Mouse (Mus musculus) liver, embryonic 12.5 days (tissue): ENCODE measurements around the gene Mbtps1. TPM values are rescaled to one million over a fixed set of nuclear protein-coding genes. Genes with fewer than 3 reads are reported as not detected.

Experiments
- ATAC-seq: fragments of 200-750 bp; cut with Nextera tagmentation; 2 replicates; pipeline ENCODE4 v1.8.0; 2017; ENCODE audit warnings: moderate number of reproducible peaks, mild to moderate bottlenecking, moderate library complexity
- H3K27ac ChIP-seq: fragments of 300-500 bp; sonication (generic); 2 replicates; pipeline ENCODE4 v1.5.1; 2016; ENCODE audit warnings: mild to moderate bottlenecking
- H3K27me3 ChIP-seq: fragments of 300-500 bp; sonication (generic); replicated peaks from 2 replicates; pipeline ENCODE4 v1.6.1; 2016; ENCODE audit warnings: mild to moderate bottlenecking, moderate library complexity
- H3K36me3 ChIP-seq: fragments of 300-500 bp; sonication (generic); 2 replicates; pipeline ENCODE4 v1.6.1; 2016; ENCODE audit warnings: mild to moderate bottlenecking, moderate library complexity
- H3K4me1 ChIP-seq: fragments of 300-500 bp; sonication (generic); 2 replicates; pipeline ENCODE4 v1.6.1; 2016
- H3K4me2 ChIP-seq: fragments of 300-500 bp; sonication (generic); 2 replicates; pipeline ENCODE4 v1.6.1; 2016; ENCODE audit warnings: mild to moderate bottlenecking, moderate library complexity
- H3K4me3 ChIP-seq: fragments of 300-500 bp; sonication (generic); 2 replicates; pipeline ENCODE4 v1.5.1; 2016; ENCODE audit warnings: mild to moderate bottlenecking, moderate library complexity
- H3K9ac ChIP-seq: fragments of 300-500 bp; sonication (generic); 2 replicates; pipeline ENCODE4 v1.6.1; 2016; ENCODE audit warnings: mild to moderate bottlenecking, moderate library complexity
- H3K9me3 ChIP-seq: fragments of 300-500 bp; sonication (generic); replicated peaks from 2 replicates; pipeline ENCODE4 v1.6.1; 2016; ENCODE audit warnings: mild to moderate bottlenecking, moderate library complexity
- WGBS: fragments of 180-500 bp; shearing (Covaris S2); methylation state at CpG from one replicate; pipeline ENCODE4 v1.1.7; 2016; ENCODE audit not compliant: insufficient replicate concordance; 5-methylcytosine and 5-hydroxymethylcytosine counted together
- polyA plus RNA-seq: library from polyadenylated mRNA; unstranded; fragments of >200 nt; fragmentation: Nextera tagmentation; extraction: Ambion mirVana; gene quantifications from 2 replicates; pipeline ENCODE4 v1.2.1, GENCODE M21; 2016

Mbtps1 gene
- polyA plus RNA-seq, 1 experiment from 2014 or later, result 48.8 TPM

- Histone ChIP-seq H3K4me1 (peaks cover 12% of the 10 kb centered on the region), H3K9me3 (no peaks in the 10 kb centered on the region), H3K4me2 (no peak overlapping the region), H3K36me3 (peaks cover 100% of the 10 kb centered on the region), H3K4me3 (no peak overlapping the region), H3K27ac (no peak overlapping the region), H3K27me3 (no peaks in the 10 kb centered on the region), H3K9ac (no peak overlapping the region)
- 83% methylated on average over 3 of the region's 3 CpGs for whole genome bisulfite sequencing
- ATAC-seq, result no peak
These were observed 42.8 kb downstream of the Mbtps1 start for GRCm38 (mm10) chr8:119515767-119516166.

- H3K9me3 ChIP-seq, result no peaks in the 10 kb centered on the region
- no peak overlapping the region for H3K4me2 ChIP-seq
- peak; percentile 79 for ATAC-seq
- no peak overlapping the region for H3K9ac ChIP-seq
- H3K4me3 ChIP-seq, result no peak overlapping the region
- peaks cover 100% of the 10 kb centered on the region for H3K36me3 ChIP-seq
- 46% methylated on average over 3 of the region's 3 CpGs for WGBS
- H3K27ac ChIP-seq, result 0 out of 2 replicates have a peak overlapping the region, but pooled peaks have one; percentile 13
- peaks cover 12% of the 10 kb centered on the region for H3K4me1 ChIP-seq
- H3K27me3 ChIP-seq, result no peaks in the 10 kb centered on the region
These were observed 43.6 kb downstream of the Mbtps1 start for GRCm38 (mm10) chr8:119514940-119515339.

GRCm38 (mm10) chr8:119513405-119513804 is 45.1 kb downstream of the Mbtps1 start:
- Histone ChIP-seq H3K4me3 (no peak overlapping the region), H3K27ac (no peak overlapping the region), H3K36me3 (peaks cover 100% of the 10 kb centered on the region), H3K27me3 (no peaks in the 10 kb centered on the region), H3K9me3 (no peaks in the 10 kb centered on the region), H3K9ac (no peak overlapping the region), H3K4me2 (no peak overlapping the region), H3K4me1 (peaks cover 12% of the 10 kb centered on the region)
- ATAC-seq, result no peak
- 86% methylated on average over 4 of the region's 4 CpGs for WGBS

GRCm38 (mm10) chr8:119511722-119512121 is 46.8 kb downstream of the Mbtps1 start:
- H3K27ac ChIP-seq, result no peak overlapping the region
- H3K36me3 ChIP-seq, result peaks cover 97% of the 10 kb centered on the region
- no peak overlapping the region for H3K9ac ChIP-seq
- no peak overlapping the region for H3K4me2 ChIP-seq
- peaks cover 12% of the 10 kb centered on the region for H3K4me1 ChIP-seq
- ATAC-seq, result peak; percentile 14; the same call in 1 of the 2 replicates
- no peaks in the 10 kb centered on the region for H3K27me3 ChIP-seq
- 67% methylated on average over 7 of the region's 7 CpGs for whole genome bisulfite sequencing
- H3K9me3 ChIP-seq, result no peaks in the 10 kb centered on the region
- no peak overlapping the region for H3K4me3 ChIP-seq

GRCm38 (mm10) chr8:119510471-119510870 is 48.1 kb downstream of the Mbtps1 start:
- WGBS, result 84% methylated on average over 9 of the region's 9 CpGs
- Histone ChIP-seq H3K4me1 (peaks cover 8% of the 10 kb centered on the region), H3K36me3 (peaks cover 97% of the 10 kb centered on the region), H3K4me2 (no peak overlapping the region), H3K27me3 (no peaks in the 10 kb centered on the region), H3K9ac (no peak overlapping the region), H3K9me3 (no peaks in the 10 kb centered on the region), H3K4me3 (no peak overlapping the region), H3K27ac (no peak overlapping the region)
- ATAC-seq, result no peak

GRCm38 (mm10) chr8:119506106-119506505 is 52.4 kb downstream of the Mbtps1 start:
- no peak overlapping the region for H3K4me2 ChIP-seq
- H3K4me3 ChIP-seq, result no peak overlapping the region
- H3K27ac ChIP-seq, result no peak overlapping the region
- no peak for ATAC-seq
- peaks cover 54% of the 10 kb centered on the region for H3K36me3 ChIP-seq
- H3K9me3 ChIP-seq, result no peaks in the 10 kb centered on the region
- peaks cover 24% of the 10 kb centered on the region for H3K27me3 ChIP-seq
- 50% methylated on average over 8 of the region's 8 CpGs for WGBS
- no peak overlapping the region for H3K9ac ChIP-seq
- no peaks in the 10 kb centered on the region for H3K4me1 ChIP-seq

- Histone ChIP-seq H3K9me3 (no peaks in the 10 kb centered on the region), H3K27me3 (peaks cover 30% of the 10 kb centered on the region), H3K4me2 (no peak overlapping the region), H3K4me3 (no peak overlapping the region), H3K9ac (no peak overlapping the region), H3K36me3 (peaks cover 48% of the 10 kb centered on the region), H3K27ac (no peak overlapping the region), H3K4me1 (no peaks in the 10 kb centered on the region)
- 37% methylated on average over 9 of the region's 9 CpGs for WGBS
- no peak for ATAC-seq
These were observed 53.0 kb downstream of the Mbtps1 start for GRCm38 (mm10) chr8:119505488-119505887.

GRCm38 (mm10) chr8:119503191-119503767 is 55.3 kb downstream of the Mbtps1 start:
- H3K36me3 ChIP-seq, result peaks cover 26% of the 10 kb centered on the region
- H3K4me3 ChIP-seq, result no peak overlapping the region
- H3K27me3 ChIP-seq, result peaks cover 32% of the 10 kb centered on the region
- H3K9ac ChIP-seq, result no peak overlapping the region
- 61% methylated on average over 10 of the region's 10 CpGs for WGBS
- H3K4me2 ChIP-seq, result no peak overlapping the region
- no peaks in the 10 kb centered on the region for H3K4me1 ChIP-seq
- H3K27ac ChIP-seq, result no peak overlapping the region
- no peak for ATAC-seq
- H3K9me3 ChIP-seq, result no peaks in the 10 kb centered on the region

GRCm38 (mm10) chr8:119502111-119502510 is 56.4 kb downstream of the Mbtps1 start:
- H3K4me1 ChIP-seq, result no peaks in the 10 kb centered on the region
- H3K4me2 ChIP-seq, result no peak overlapping the region
- ATAC-seq, result no peak
- peaks cover 37% of the 10 kb centered on the region for H3K27me3 ChIP-seq
- 31% methylated on average over 4 of the region's 4 CpGs for WGBS
- H3K36me3 ChIP-seq, result peaks cover 15% of the 10 kb centered on the region
- H3K9me3 ChIP-seq, result no peaks in the 10 kb centered on the region
- no peak overlapping the region for H3K27ac ChIP-seq
- H3K9ac ChIP-seq, result no peak overlapping the region
- no peak overlapping the region for H3K4me3 ChIP-seq

GRCm38 (mm10) chr8:119501598-119501997 is 56.9 kb downstream of the Mbtps1 start, which contains the start of gene Slc38a8:
Slc38a8 (minus strand) TSS chr8:119501698.
- peaks cover 37% of the 10 kb centered on the region for H3K27me3 ChIP-seq

GRCm38 (mm10) chr8:119499836-119500235 is 58.7 kb downstream of the Mbtps1 start:
- WGBS, result 94% methylated on average over 2 of the region's 2 CpGs
- no peaks in the 10 kb centered on the region for H3K36me3 ChIP-seq
- no peak overlapping the region for H3K4me2 ChIP-seq
- no peaks in the 10 kb centered on the region for H3K4me1 ChIP-seq
- no peak for ATAC-seq
- H3K9me3 ChIP-seq, result no peaks in the 10 kb centered on the region
- no peak overlapping the region for H3K9ac ChIP-seq
- no peak overlapping the region for H3K27ac ChIP-seq
- H3K27me3 ChIP-seq, result peaks cover 47% of the 10 kb centered on the region
- no peak overlapping the region for H3K4me3 ChIP-seq

More at GRCm38 (mm10) chr8:119501598-119501997, 56.9 kb downstream of the Mbtps1 start, which contains the start of gene Slc38a8:
- Histone ChIP-seq H3K4me1 (no peaks in the 10 kb centered on the region), H3K4me2 (no peak within 1 kb of the TSS), H3K36me3 (peaks cover 11% of the 10 kb centered on the region), H3K27ac (no peak within 1 kb of the TSS), H3K9ac (no peak within 1 kb of the TSS), H3K4me3 (no peak within 1 kb of the TSS), H3K9me3 (no peaks in the 10 kb centered on the region)
- WGBS, result 47% methylated on average over 5 of the region's 5 CpGs
- ATAC-seq, result no peak

- Histone ChIP-seq H3K4me1 (no peaks in the 10 kb centered on the region), H3K9ac (no peak overlapping the region), H3K9me3 (no peaks in the 10 kb centered on the region), H3K27me3 (peaks cover 50% of the 10 kb centered on the region), H3K27ac (no peak overlapping the region), H3K4me2 (no peak overlapping the region), H3K4me3 (no peak overlapping the region), H3K36me3 (no peaks in the 10 kb centered on the region)
- no peak for ATAC-seq
- WGBS, result 16% methylated on average over 6 of the region's 6 CpGs
These were observed 61.7 kb downstream of the Mbtps1 start for GRCm38 (mm10) chr8:119496848-119497247.

GRCm38 (mm10) chr8:119487093-119487492 is 71.4 kb downstream of the Mbtps1 start:
- 68% methylated on average over 7 of the region's 7 CpGs for WGBS
- ATAC-seq, result no peak
- no peaks in the 10 kb centered on the region for H3K9me3 ChIP-seq
- H3K4me1 ChIP-seq, result peaks cover 19% of the 10 kb centered on the region
- no peak overlapping the region for H3K4me3 ChIP-seq
- no peak overlapping the region for H3K27ac ChIP-seq
- H3K27me3 ChIP-seq, result peaks cover 26% of the 10 kb centered on the region
- H3K4me2 ChIP-seq, result no peak overlapping the region
- no peak overlapping the region for H3K9ac ChIP-seq
- H3K36me3 ChIP-seq, result no peaks in the 10 kb centered on the region
